Mouse (Mus musculus) embryo, embryonic 10 days (tissue): Measurements from ENCODE around the gene Cyp51.
A peak's percentile ranks its signal among the peaks of the same experiment; 100 is the strongest.
"Not testable (repeated sequence)": the region's sequence is repeated elsewhere in the genome, so short reads cannot be mapped to it uniquely, and the experiment has no call there.

Source experiments
- DNase-seq: peaks from one replicate; pipeline ENCODE4 v3.0.0-alpha.2; 2015; ENCODE audit warnings: low spot score

Gene Cyp51

GRCm38 (mm10) chr5:4104341-4105040, at the start of gene Cyp51:
Gene Cyp51 (minus strand): TSS chr5:4104746.
- DNase-seq, result peak; percentile 94

GRCm38 (mm10) chr5:4112570-4113098, 8.1 kb upstream of the Cyp51 start:
- DNase-seq, result no peak

GRCm38 (mm10) chr5:4107056-4107455, 2.5 kb upstream of the Cyp51 start:
- DNase-seq, result not testable (repeated sequence)

DNA sequence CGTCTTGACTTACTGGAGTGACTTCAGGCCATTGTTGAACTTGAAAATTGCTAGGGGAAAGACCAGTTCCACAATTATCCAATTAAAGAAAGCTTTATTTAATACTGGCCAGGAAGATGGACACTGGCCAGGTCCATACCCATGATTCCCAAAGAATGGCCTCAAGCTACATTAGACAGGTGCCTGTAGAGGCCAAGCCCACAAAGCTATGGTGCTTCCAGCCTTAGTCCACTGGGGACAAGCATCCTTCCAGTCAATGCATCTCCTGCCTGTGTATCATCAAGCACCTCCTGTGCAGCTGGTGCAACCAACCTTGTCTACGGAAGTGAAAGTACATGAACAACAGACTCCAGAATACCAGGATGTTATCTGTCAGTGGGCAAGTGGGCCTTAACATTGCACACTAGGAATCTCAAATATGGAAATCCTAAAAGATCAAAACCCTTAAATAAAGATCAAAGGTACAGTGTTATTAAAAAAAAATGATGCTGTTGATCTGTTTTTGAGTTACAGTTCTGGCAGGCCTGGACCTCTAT, 1.2 kb upstream of the Cyp51 start:
- DNase-seq, result no peak

GRCm38 (mm10) chr5:4103626-4104340, 763 bp downstream of the Cyp51 start:
- DNase-seq, result peak; percentile 23

GRCm38 (mm10) chr5:4101770-4102169, 2.8 kb downstream of the Cyp51 start:
- no peak for DNase-seq

GRCm38 (mm10) chr5:4101031-4101430, 3.5 kb downstream of the Cyp51 start:
- no peak for DNase-seq

- no peak for DNase-seq
Observed at GRCm38 (mm10) chr5:4094471-4094870, 10.1 kb downstream of the Cyp51 start.

- DNase-seq, result no peak
Observed at GRCm38 (mm10) chr5:4088190-4088589, 16.4 kb downstream of the Cyp51 start.

DNA sequence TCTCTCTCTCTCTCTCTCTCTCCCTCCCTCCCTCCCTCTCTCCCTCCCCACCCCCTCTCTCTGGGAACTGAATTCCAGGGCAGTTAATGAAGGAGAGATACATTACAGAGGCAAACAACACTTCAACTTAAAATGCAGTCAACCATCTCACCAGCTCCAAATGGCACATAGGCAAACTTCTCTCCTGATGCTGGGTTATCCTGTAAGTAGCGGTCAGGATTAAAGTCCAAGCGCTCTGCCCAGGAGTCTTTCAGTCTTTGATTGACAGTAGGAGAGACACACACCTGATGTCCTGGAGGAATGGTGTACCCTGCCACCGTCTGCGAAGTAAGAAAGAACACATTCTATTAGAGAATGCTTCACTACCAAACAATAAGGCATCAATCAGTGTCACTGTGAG, 18.2 kb downstream of the Cyp51 start:
- DNase-seq, result no peak

DNA sequence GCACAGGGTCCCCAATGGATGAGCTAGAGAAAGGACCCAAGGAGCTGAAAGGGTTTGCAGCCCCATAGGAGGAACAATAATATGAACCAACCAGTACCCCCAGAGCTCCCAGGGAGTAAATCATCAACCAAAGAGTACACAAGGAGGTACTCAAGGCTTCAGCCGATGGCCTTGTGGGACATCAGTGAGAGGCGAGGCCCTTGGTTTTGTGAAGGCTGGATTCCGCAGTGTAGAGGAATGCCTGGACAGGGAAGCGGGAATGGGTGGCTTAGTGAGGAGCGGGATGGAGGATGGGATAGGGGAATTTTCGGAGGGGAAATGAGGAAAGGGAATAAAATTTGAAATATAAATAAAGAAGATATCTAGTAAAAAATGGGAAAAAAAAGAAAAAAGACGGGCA, 19.6 kb downstream of the Cyp51 start:
- no peak for DNase-seq

GRCm38 (mm10) chr5:4081513-4081912, 23.0 kb downstream of the Cyp51 start:
- no peak for DNase-seq

DNA sequence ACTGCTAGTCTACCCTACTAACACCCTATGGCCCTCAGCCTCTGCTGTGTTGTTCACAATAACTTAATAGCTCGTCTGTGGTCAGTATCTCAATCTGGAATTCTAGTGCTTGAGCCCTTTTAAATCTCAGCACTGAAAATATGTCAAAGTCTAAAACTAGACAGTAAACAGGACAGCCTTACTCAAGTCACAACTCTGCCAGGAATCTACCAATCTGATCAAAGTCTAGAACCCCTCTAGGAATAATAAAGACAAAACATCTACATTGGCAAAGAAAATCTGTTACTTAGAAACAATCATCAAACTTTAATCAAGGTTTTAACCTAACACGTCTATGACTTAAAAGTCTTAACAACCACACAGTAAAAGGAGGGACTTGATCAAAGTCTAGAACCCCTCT, 23.7 kb downstream of the Cyp51 start:
- no peak for DNase-seq

DNA sequence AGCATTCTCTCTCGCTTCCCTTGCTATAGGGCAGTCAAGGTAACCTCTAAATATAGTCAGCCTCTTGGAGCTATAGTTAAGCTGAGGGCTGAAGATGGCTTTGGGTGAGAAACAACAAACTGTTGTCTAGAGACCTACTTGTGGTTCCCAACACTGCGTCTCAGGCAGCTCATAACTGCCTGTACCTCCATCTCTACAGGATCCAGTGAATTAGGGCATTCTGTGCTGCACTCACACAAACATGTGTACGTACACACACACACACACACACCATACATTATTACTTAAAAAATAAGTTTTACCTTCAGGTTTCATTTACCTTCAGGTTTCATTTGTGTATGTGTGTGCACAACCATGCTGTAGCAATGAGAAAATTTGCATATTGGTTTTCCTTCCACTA, 25.5 kb downstream of the Cyp51 start:
- DNase-seq, result no peak

DNA sequence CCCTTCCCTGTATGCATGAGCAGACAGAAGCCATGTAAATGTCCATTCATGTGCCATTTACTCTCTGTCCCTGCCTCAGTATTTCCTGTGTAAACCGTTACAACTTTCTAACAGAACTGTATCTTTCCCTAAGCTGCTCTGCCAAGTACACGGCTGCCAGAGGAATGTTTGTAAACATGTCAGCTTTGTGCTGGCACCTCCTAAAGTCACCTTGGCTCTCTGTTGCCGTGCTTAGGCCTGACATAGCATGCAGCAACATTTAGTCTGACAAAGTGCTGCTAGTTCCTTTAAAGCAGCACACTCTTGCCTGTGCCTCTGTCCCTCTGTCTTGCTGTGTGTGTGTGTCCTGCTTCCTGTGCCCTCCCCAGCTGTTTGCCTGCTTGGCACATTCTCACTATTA, 37.3 kb downstream of the Cyp51 start:
- DNase-seq, result no peak

- DNase-seq, result no peak
Observed at GRCm38 (mm10) chr5:4066476-4067115, 38.0 kb downstream of the Cyp51 start.

DNA sequence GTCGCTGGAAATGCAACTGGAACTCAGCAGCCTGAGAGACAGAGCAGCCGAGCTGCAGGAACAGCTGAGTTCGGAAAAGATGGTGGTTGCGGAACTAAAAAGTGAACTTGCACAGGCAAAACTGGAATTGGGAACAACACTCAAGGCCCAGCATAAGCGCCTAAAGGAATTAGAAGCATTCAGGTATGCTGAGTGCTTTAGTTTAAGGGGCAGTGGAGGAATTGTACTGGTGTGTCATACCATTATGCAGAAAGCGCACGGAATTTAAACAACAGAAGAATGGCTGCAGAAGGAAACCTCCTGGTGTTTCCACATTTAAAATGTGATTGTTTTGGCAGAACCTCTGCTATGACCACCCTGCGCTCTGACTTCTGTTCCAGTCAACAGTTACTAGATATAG, 44.2 kb downstream of the Cyp51 start:
- DNase-seq, result no peak

DNA sequence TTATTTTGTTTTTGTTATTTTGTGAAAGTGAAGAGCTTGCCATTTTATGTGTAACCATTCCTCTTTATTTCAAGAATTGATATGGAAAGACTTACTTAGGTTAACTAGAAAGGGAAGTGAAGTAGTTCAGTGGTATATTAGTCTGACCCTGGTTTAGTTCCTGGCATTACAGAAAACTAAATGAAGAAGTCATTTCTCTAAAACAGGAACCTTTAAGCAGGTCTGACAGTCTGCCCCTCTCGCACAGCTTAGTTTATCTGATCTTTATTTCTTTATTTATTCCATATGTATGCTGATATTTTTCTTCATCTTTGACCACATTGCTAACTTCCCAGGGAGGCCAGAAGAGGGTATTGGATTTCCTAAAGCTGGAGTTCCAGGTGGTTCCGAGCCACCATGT, 63.6 kb downstream of the Cyp51 start:
- no peak for DNase-seq

GRCm38 (mm10) chr5:4040372-4040771, 64.2 kb downstream of the Cyp51 start:
- peak; percentile 42 for DNase-seq

DNA sequence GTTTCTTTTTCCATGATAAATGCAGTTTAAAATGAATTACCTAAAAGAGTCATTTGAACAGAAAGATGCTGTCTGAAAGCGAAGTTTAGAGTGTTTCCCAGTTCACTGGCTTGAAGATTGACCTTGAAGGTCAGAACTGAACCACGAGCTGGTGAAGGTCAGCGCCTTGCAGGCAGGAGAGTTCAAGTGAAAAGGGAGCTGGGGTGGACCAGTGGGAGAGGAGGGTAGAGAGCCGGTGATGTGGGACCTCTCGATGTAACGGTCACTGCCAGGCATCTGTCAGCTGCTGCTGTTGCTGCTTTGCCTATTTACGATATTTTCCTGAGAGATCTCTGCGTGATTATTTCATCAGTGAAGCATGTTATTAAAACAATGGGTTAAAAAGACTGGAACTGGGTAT, 65.2 kb downstream of the Cyp51 start:
- no peak for DNase-seq

GRCm38 (mm10) chr5:4036686-4037085, 67.9 kb downstream of the Cyp51 start:
- no peak for DNase-seq

DNA sequence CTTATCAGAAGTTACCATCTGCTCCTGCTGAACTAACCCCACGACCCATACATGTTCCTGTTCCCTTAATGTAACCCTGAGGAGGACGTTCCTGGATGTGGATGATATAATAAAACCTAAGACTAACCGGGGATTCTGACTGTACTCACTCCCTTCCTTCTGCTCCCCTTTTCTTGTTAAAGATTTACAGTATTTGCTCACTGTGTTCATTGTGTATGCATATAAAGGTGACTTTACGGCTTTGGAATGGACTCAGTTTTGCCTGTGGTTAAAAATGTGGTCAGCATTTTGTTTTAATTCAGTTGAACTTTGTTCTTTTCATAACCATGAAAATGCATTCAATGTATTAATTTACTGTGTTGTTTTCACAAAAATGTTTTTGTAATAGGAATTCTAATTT, 72.7 kb downstream of the Cyp51 start:
- no peak for DNase-seq
